Mouse (Mus musculus) limb, embryonic 13.5 days (tissue): ENCODE data around the gene Sbf2. TPM values are rescaled to one million over a fixed set of nuclear protein-coding genes. Genes with fewer than 3 reads are reported as not detected.

ENCODE experiments used
- ATAC-seq: fragments of 200-750 bp; cut with Nextera tagmentation; 2 replicates; pipeline ENCODE4 v1.8.0; 2017; ENCODE audit warnings: low read depth, moderate number of reproducible peaks, moderate TSS enrichment; ENCODE audit not compliant: low FRiP score
- H3K27ac ChIP-seq: fragments of 300-500 bp; sonication (generic); 2 replicates; pipeline ENCODE4 v1.5.1; 2015; ENCODE audit warnings: inconsistent platforms, mild to moderate bottlenecking, moderate library complexity
- H3K27me3 ChIP-seq: fragments of 300-500 bp; sonication (generic); 2 replicates; pipeline ENCODE4 v1.6.1; 2015; ENCODE audit warnings: mild to moderate bottlenecking, inconsistent platforms
- H3K36me3 ChIP-seq: fragments of 300-500 bp; sonication (generic); 2 replicates; pipeline ENCODE4 v1.6.1; 2015; ENCODE audit warnings: inconsistent platforms, mild to moderate bottlenecking, moderate library complexity
- H3K4me1 ChIP-seq: fragments of 300-500 bp; sonication (generic); 2 replicates; pipeline ENCODE4 v1.6.1; 2015; ENCODE audit warnings: inconsistent platforms
- H3K4me2 ChIP-seq: fragments of 300-500 bp; sonication (generic); replicated peaks from 2 replicates; pipeline ENCODE4 v1.6.1; 2015; ENCODE audit warnings: inconsistent platforms, mild to moderate bottlenecking, moderate library complexity
- H3K4me3 ChIP-seq: fragments of 300-500 bp; sonication (generic); 2 replicates; pipeline ENCODE4 v1.5.1; 2015; ENCODE audit warnings: moderate library complexity, mild to moderate bottlenecking, inconsistent platforms
- H3K9ac ChIP-seq: fragments of 300-500 bp; sonication (generic); 2 replicates; pipeline ENCODE4 v1.6.1; 2015; ENCODE audit warnings: mild to moderate bottlenecking, inconsistent platforms
- H3K9me3 ChIP-seq: fragments of 300-500 bp; sonication (generic); 2 replicates; pipeline ENCODE4 v1.6.1; 2016; ENCODE audit warnings: inconsistent platforms
- WGBS: fragments of 180-500 bp; shearing (Covaris S2); methylation state at CpG from one replicate; pipeline ENCODE4 v1.1.7; 2015; 5-methylcytosine and 5-hydroxymethylcytosine counted together
- polyA plus RNA-seq: library from polyadenylated mRNA; unstranded; fragments of >200 nt; fragmentation: Nextera tagmentation; extraction: Ambion mirVana; gene quantifications from 2 replicates; pipeline ENCODE4 v1.2.1, GENCODE M21; 2015

The Sbf2 gene
- polyA plus RNA-seq, 1 experiment from 2014 or later, result 30.9 TPM

DNA sequence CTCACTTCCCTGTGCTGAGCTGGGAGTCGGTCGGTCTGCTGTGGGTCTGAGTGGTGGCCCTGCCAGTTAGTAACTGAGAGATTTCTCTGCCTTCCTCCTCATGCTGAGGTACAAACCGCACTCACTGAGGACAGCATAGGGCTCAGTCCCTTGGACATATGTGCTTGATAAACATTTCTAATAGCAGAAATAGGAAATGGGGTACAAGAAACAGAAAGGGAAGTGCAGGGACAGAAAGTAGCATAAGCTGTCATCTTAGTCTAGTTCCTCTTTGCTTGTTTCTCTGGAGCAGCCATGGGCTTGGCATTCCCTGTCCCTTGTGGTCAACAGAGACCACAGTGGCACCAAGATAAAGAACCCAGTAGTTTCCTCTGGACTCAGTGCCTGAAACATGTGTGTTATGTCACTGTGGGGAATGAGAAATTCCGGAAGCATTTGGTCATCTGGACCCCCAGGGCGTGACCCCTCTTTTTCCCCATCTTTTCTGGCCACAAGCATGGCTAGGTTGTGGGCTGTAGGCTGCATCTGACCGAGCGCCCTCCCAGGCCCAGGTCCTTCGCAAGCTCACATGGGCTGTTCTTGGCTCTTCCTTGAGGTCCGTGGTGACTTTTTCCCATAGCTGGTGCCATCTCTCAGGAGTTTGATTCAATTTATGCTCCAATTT is 301.2 kb downstream of the Sbf2 start:
- peaks cover 81% of the 10 kb centered on the region for H3K36me3 ChIP-seq

DNA sequence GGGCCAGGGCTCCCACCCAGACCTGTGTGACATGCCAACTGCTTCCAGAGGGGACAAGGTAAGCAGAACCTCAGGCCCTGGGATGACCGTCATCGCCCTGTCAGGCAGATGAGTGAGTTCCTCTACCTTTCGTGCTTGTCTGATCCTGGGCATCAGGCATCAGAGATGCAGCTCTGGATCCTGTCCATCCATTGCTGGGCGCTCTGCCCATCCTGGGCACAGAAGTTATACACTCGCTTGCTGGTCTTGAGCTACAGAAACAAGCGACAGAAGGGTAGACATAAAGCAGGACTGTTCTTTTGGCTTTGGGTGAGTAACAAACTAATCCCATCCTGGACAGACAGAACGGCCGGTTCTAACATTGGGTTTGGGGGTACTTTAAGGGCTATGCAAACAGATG is 305.5 kb downstream of the Sbf2 start:
- peaks cover 62% of the 10 kb centered on the region for H3K36me3 ChIP-seq

More for the DNA sequence above, 301.2 kb downstream of the Sbf2 start:
- no peak overlapping the region for H3K4me3 ChIP-seq
- no peaks in the 10 kb centered on the region for H3K27me3 ChIP-seq
- H3K4me2 ChIP-seq, result no peak overlapping the region
- no peaks in the 10 kb centered on the region for H3K9me3 ChIP-seq
- H3K9ac ChIP-seq, result no peak overlapping the region
- 92% methylated on average over 9 of the region's 9 CpGs for WGBS
- H3K27ac ChIP-seq, result no peak overlapping the region
- H3K4me1 ChIP-seq, result no peaks in the 10 kb centered on the region
- ATAC-seq, result no peak

DNA sequence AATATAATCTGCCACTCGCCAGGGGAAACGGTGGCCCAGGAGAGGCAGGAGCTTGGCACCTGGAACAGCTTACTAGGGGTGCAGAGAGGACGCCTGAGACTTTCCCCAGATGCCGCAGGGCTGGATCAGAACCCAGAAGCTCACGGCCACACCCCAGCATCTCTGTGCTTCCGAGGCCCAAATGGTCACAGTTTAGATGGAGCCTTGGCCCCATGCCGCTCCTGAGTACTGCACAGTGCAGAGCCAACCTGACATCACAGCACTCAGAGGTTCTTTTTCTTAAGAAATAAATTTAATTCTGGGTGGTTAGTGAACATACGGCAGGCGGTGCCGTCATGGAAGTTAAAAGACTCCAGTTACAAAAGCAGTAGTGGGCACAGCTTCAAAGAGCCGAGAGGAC is 307.0 kb downstream of the Sbf2 start:
- ATAC-seq, result no peak
- H3K36me3 ChIP-seq, result peaks cover 48% of the 10 kb centered on the region
- WGBS, result 78% methylated on average over 11 of the region's 11 CpGs
- H3K27me3 ChIP-seq, result no peaks in the 10 kb centered on the region
- H3K9ac ChIP-seq, result no peak overlapping the region
- no peak overlapping the region for H3K27ac ChIP-seq
- no peak overlapping the region for H3K4me3 ChIP-seq
- no peak overlapping the region for H3K4me2 ChIP-seq
- no peaks in the 10 kb centered on the region for H3K4me1 ChIP-seq
- no peaks in the 10 kb centered on the region for H3K9me3 ChIP-seq

More for the DNA sequence above, 305.5 kb downstream of the Sbf2 start:
- Histone ChIP-seq H3K9ac (peak overlapping the region; percentile 1; the same call in 1 of the 2 replicates), H3K4me2 (no peak overlapping the region), H3K27me3 (no peaks in the 10 kb centered on the region), H3K27ac (no peak overlapping the region), H3K9me3 (no peaks in the 10 kb centered on the region), H3K4me1 (no peaks in the 10 kb centered on the region), H3K4me3 (no peak overlapping the region)
- ATAC-seq, result no peak
- WGBS, result 88% methylated on average over 8 of the region's 8 CpGs

DNA sequence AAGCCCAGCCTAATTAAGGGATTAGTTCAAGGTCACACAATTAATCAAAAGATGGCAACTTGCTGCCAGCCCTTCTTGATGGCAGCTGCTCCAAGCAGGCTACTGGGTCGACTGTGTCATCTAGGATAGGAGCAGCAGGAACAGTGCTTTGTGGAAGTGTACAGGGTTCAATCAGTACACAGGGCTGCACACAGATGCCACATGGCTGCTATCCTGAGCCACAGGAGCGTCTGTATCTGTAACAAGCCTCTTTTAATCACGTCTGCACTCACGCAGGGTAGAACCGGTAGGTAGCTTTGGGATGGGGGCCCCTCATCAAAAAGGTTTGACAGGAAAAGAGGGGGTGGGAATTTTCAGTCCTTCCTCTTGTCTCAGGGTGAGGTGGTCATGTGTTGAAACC is 308.4 kb downstream of the Sbf2 start:
- no peak for ATAC-seq
- no peaks in the 10 kb centered on the region for H3K4me1 ChIP-seq
- H3K4me2 ChIP-seq, result no peak overlapping the region
- H3K36me3 ChIP-seq, result peaks cover 33% of the 10 kb centered on the region
- no peak overlapping the region for H3K27ac ChIP-seq
- H3K4me3 ChIP-seq, result no peak overlapping the region
- H3K9ac ChIP-seq, result no peak overlapping the region
- H3K9me3 ChIP-seq, result no peaks in the 10 kb centered on the region
- no peaks in the 10 kb centered on the region for H3K27me3 ChIP-seq
- 36% methylated on average over 5 of the region's 5 CpGs for WGBS

DNA sequence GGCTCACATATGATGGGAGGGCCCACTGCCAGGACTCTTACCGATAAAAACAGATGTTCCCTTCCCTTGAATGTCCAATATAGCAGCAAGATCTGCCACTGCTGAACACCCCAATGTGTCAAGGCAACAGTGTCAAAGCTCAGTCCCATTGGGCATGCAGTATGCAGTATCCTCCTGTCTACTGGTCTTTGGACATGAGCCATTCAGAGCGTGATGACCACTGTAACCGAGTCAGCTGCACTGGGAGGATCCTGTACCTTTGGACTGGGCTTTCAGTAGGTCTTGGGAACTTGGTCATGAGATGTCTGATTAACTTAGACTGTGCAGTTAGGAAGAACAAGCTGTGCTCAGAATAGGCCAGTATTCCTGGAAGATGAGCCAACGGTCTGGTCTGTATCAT is 309.2 kb downstream of the Sbf2 start:
- 91% methylated on average over 4 of the region's 4 CpGs for WGBS
- no peak for ATAC-seq
- H3K4me1 ChIP-seq, result no peaks in the 10 kb centered on the region
- no peak overlapping the region for H3K4me3 ChIP-seq
- no peaks in the 10 kb centered on the region for H3K27me3 ChIP-seq
- H3K4me2 ChIP-seq, result no peak overlapping the region
- H3K9ac ChIP-seq, result no peak overlapping the region
- H3K9me3 ChIP-seq, result no peaks in the 10 kb centered on the region
- peaks cover 31% of the 10 kb centered on the region for H3K36me3 ChIP-seq
- no peak overlapping the region for H3K27ac ChIP-seq

DNA sequence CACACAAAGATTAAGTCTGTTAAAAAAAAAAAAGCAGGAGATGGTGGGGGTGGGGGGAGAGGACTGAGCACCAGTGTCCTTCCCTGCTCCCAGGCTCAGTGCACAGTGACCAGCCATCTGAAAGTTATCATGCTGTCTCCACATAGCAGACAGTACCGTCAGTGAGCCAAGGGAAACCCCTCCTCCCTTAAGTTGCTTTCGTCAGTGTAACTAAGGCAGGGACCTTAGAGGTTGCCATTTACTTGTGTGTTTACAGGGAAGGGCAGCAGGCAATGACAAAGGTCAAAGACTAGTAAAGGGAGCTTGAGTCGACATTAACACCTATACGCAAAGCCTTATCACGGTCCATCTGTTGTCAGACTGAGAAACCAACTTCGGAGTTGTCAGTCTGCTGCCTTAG is 311.8 kb downstream of the Sbf2 start:
- 61% methylated on average over 6 of the region's 6 CpGs for WGBS
- H3K36me3 ChIP-seq, result peaks cover 12% of the 10 kb centered on the region; the same call in 1 of the 2 replicates
- no peaks in the 10 kb centered on the region for H3K27me3 ChIP-seq
- peaks cover 8% of the 10 kb centered on the region for H3K4me1 ChIP-seq
- H3K4me2 ChIP-seq, result no peak overlapping the region
- no peak overlapping the region for H3K4me3 ChIP-seq
- ATAC-seq, result no peak
- no peaks in the 10 kb centered on the region for H3K9me3 ChIP-seq
- H3K9ac ChIP-seq, result no peak overlapping the region
- no peak overlapping the region for H3K27ac ChIP-seq

DNA sequence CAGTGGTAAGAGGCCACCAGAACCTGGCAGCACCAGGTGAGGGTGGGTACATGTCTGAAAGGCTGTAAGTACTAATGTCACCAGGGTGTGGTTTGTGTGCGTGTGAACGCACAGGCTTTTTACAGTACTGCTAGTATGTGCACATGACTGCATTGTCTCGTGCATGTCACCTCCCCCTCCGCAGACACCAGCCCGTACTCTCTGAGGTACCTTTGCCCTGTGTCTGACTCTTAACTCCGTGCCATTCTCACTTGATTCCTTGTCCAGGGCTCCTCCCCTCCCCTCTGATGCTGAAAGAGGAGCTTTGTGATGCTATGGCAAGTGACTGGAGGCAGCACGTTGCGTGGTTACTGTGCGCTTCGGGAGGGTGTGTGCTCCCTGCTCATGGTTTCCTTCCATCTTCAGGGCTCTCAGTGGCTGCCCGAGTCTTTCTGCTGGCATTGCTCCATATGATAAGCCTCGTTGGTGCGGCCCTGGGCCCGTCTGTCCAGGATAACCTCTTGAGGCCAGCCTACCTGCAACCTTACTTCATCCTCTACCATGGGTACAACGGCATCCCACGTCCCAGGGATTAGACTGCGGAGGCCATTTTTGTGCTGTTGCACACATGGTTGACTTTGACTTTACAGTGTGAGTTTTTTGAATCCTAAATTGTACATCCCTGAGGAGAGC is 315.8 kb downstream of the Sbf2 start:
- Histone ChIP-seq H3K4me3 (no peak overlapping the region), H3K9ac (no peak overlapping the region), H3K36me3 (no peaks in the 10 kb centered on the region), H3K27ac (peak overlapping the region; percentile 90; the same call in 1 of the 2 replicates), H3K9me3 (no peaks in the 10 kb centered on the region), H3K27me3 (no peaks in the 10 kb centered on the region), H3K4me1 (peaks cover 26% of the 10 kb centered on the region), H3K4me2 (no peak overlapping the region)
- WGBS, result 84% methylated on average over 17 of the region's 17 CpGs
- no peak for ATAC-seq

DNA sequence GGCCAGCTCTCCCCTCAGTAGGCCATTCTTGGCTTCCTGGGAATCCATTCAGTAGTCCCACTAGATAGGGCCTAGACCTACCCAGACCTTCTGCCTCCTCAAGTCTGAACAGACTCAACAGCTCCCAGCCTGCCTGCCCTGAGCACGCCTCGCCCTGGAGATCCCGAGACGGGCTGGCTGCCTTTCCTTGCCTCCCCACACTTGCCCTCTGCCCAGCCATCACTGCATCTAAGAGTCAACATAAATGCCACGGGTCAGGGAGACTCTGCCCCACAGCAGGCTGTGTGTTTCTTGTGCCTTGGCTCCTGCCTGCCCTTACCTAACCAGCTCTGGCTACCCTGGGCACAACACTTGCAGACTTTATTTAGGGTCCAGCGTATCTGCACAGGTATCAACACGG is 316.6 kb downstream of the Sbf2 start:
- no peak for ATAC-seq
- Histone ChIP-seq H3K27me3 (no peaks in the 10 kb centered on the region), H3K9ac (no peak overlapping the region), H3K4me2 (no peak overlapping the region), H3K27ac (peak overlapping the region; percentile 90), H3K4me3 (no peak overlapping the region), H3K36me3 (no peaks in the 10 kb centered on the region), H3K4me1 (peaks cover 26% of the 10 kb centered on the region), H3K9me3 (no peaks in the 10 kb centered on the region)
- 82% methylated on average over 7 of the region's 7 CpGs for WGBS

DNA sequence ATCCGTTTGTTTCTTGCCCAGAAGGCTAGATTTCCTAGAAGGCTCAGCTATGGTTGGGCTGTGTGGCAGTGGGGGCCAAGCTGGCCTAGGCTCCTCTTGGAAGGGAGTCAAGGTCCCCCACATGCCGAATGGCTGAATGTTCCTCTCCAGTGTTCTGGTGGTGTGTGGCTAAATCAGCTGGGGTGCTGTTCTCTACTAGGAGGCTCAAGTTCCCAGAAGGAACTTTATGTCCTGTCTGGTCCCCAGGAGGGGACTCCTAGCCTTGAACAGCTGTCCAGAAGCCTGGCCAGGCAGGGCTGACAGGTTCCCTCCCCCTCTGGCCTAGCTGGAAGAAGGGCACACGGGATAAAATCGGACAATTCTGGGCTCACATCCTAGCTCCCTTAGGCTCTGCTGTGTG is 317.1 kb downstream of the Sbf2 start:
- Histone ChIP-seq H3K4me2 (peak overlapping the region; percentile 35; the same call in 1 of the 2 replicates), H3K4me3 (no peak overlapping the region), H3K9ac (peak overlapping the region; percentile 59), H3K27me3 (no peaks in the 10 kb centered on the region), H3K4me1 (peaks cover 26% of the 10 kb centered on the region), H3K27ac (peak overlapping the region; percentile 90), H3K9me3 (peaks cover 3% of the 10 kb centered on the region; the same call in 1 of the 2 replicates), H3K36me3 (no peaks in the 10 kb centered on the region)
- 34% methylated on average over 4 of the region's 4 CpGs for WGBS
- ATAC-seq, result no peak; the same call in 1 of the 2 replicates

DNA sequence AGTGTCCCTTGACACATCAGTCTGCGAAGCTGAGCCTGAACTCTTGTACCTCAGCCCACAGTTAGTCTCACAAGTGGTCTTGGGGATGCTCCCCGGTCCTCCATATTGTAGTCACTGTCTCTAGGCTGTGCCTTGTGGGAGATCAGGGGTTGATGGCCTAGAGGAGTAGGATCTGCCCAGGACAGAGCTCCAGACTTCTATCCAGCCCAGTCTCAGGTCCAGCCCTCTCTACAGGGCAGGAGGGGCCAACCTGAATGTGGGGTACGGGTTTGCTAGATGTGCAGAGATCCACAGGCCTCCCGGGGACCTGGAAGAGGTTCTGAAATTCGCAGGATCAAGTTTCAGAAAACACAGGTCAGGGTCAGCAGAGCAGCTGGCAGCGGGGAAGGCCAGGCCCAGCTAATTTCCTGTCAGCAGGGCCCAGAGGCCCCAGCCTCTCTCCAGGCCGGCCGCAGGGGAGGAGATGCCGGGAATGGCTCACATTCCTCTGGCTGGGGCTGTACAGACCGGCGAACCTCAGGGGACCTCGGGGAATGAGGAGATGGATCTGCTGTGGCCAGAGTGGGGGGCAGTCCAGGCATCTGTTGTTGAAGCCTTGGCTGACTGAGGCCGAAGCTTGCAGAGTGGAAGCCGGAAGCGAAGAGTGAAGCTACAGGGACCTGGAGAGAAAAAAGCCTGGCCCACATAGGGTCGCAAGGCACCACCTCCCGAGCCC is 317.7 kb downstream of the Sbf2 start:
- H3K4me2 ChIP-seq, result peak overlapping the region; percentile 35; the same call in 1 of the 2 replicates
- no peaks in the 10 kb centered on the region for H3K27me3 ChIP-seq
- peaks cover 26% of the 10 kb centered on the region for H3K4me1 ChIP-seq
- peak overlapping the region; percentile 90 for H3K27ac ChIP-seq
- H3K4me3 ChIP-seq, result no peak overlapping the region
- H3K9ac ChIP-seq, result peak overlapping the region; percentile 59
- peaks cover 9% of the 10 kb centered on the region; the same call in 1 of the 2 replicates for H3K9me3 ChIP-seq
- ATAC-seq, result peak; percentile 92
- no peaks in the 10 kb centered on the region for H3K36me3 ChIP-seq
- 11% methylated on average over 17 of the region's 17 CpGs for WGBS

DNA sequence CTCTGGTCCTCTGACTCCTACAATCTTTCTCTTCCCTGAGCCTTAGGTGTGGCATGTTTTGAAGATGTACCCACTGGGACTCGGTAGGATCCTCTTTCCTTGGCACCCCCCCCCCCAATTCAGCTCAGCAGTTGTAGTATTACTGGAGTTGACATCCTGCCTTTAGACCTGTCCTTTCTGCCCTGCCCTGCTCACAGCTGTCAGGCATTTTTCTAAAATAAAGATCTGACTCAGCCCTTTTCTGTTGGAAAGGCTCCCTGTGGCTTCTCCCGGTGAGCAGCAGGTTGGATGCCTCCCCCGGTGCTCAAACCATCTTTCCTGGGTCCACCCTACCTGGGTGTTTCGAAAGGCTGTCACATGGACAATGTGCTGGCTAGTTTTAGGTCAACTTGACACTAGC is 325.1 kb downstream of the Sbf2 start:
- 78% methylated on average over 4 of the region's 4 CpGs for WGBS
- Histone ChIP-seq H3K36me3 (no peaks in the 10 kb centered on the region), H3K27me3 (no peaks in the 10 kb centered on the region), H3K4me2 (no peak overlapping the region), H3K4me1 (peaks cover 5% of the 10 kb centered on the region), H3K9ac (no peak overlapping the region), H3K4me3 (no peak overlapping the region), H3K27ac (no peak overlapping the region), H3K9me3 (peaks cover 9% of the 10 kb centered on the region; the same call in 1 of the 2 replicates)
- ATAC-seq, result no peak

DNA sequence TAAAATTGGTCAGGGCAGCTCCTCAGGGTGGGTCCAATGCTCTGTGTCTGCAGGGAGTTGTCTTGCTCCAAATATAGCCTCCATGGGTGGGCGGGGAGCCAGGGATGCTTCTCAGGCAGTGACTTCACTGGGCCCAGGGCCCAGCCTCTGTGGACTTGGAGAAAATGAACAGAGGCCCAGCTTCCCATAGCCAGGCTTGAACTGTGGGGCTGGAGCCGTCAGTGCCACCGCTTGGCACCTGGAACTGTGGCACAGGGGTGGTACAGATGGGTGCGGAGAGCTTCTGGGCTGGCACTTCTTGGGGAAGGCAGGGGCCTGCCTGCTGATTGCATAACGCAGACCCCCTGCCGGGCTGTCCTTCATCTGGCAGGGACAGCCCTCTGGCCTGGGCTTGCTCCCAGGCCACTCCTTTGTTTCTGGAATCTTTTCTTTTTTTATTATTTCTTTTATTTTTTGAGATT is 326.0 kb downstream of the Sbf2 start:
- peaks cover 9% of the 10 kb centered on the region; the same call in 1 of the 2 replicates for H3K9me3 ChIP-seq
- no peak overlapping the region for H3K4me2 ChIP-seq
- 74% methylated on average over 6 of the region's 6 CpGs for whole genome bisulfite sequencing
- no peak overlapping the region for H3K27ac ChIP-seq
- no peak overlapping the region for H3K9ac ChIP-seq
- no peak overlapping the region for H3K4me3 ChIP-seq
- H3K27me3 ChIP-seq, result no peaks in the 10 kb centered on the region
- ATAC-seq, result no peak
- no peaks in the 10 kb centered on the region for H3K36me3 ChIP-seq
- H3K4me1 ChIP-seq, result peaks cover 5% of the 10 kb centered on the region
